Mouse (Mus musculus): ENCODE data around the gene Gm12695. TPM values are rescaled to one million over a fixed set of nuclear protein-coding genes. Genes with fewer than 3 reads are reported as not detected.

The Gm12695 gene
- total RNA-seq (2014; rRNA removed) (not detected in 2 replicates), polyA plus RNA-seq (2015; fragmentation: Nextera tagmentation; extraction: Ambion mirVana) (not detected in 2 replicates)

DNA sequence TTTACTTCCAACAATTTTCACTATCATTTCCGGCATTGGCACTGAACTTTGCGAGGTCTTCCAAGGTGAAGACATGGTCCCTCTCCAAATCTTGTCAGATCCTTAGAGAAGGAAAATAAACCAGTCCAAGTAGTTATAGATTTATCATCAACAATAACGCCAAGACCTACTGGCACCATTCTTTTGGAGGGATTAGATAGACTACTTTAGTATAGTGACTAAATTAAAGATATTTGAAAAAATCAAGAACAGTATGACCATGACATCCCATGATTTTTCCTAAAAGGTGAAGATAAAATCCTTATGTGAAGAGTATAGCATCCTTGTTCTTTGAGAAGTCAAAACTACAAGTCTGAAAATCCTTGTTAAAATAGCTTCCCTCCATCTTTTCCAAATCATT, at the start of gene Gm12695:
Gm12695 (minus strand) TSS at position 101 of the 400 bp plus-strand sequence.
- no peak within 1 kb of the TSS for H3K27ac ChIP-seq (ENCODE audit: low read depth, low read length)
- H3K4me3 ChIP-seq (ENCODE audit: low read depth, low read length), result no peak within 1 kb of the TSS
- no peak within 1 kb of the TSS for H3K9ac ChIP-seq (replicated peaks; ENCODE audit: low read length, poor library complexity, severe bottlenecking)
- H3K4me1 ChIP-seq (ENCODE audit: insufficient read depth, low read length), result no peaks in the 10 kb centered on the region
- H3K4me2 ChIP-seq (ENCODE audit: low read depth, low read length, poor library complexity, severe bottlenecking), result no peak within 1 kb of the TSS
- ATAC-seq (ENCODE audit: low FRiP score), result no peak
- H3K27me3 ChIP-seq (ENCODE audit: insufficient read depth, low read length), result no peaks in the 10 kb centered on the region
- H3K36me3 ChIP-seq (ENCODE audit: insufficient read depth, low read length), result no peaks in the 10 kb centered on the region
- WGBS, result 93% methylated on average over 3 of the region's 3 CpGs
- DNase-seq (ENCODE audit: low spot score), result no peak
- no peaks in the 10 kb centered on the region for H3K9me3 ChIP-seq (ENCODE audit: low read length)
- no peak for TF ChIP-seq CTCF (IDR thresholded peaks at IDR 0.05)

DNA sequence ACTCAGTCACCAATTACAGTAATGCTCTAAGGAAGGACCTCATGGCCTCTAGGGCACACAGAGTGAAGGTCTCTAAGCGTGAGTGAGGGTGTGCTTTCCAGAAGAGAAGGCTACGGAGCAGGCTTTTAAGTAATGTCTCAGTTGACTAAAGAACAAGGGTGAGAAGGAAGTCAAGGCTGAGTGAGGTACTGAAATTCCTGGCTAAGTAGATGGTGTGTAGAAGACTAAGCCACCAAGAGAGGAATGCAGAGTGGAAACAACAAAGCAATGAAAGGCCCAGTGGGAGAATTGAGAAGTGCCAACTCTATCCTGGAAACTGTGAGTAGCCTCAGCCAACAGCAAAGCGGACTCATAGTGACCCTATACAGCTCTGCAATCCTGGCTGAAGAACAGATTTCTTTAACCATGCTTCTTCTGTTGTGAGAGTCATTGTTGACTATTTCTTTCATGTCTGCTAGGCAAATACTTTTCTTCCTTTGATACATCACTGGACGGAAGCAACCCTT, 40.6 kb upstream of the Gm12695 start:
- Histone ChIP-seq H3K4me2 (ENCODE audit: low read depth, low read length, poor library complexity, severe bottlenecking) (no peak overlapping the region), H3K4me1 (ENCODE audit: insufficient read depth, low read length) (no peaks in the 10 kb centered on the region), H3K9me3 (ENCODE audit: low read length) (no peaks in the 10 kb centered on the region), H3K9ac (replicated peaks; ENCODE audit: low read length, poor library complexity, severe bottlenecking) (no peak overlapping the region), H3K27ac (ENCODE audit: low read depth, low read length) (no peak overlapping the region), H3K27me3 (ENCODE audit: insufficient read depth, low read length) (no peaks in the 10 kb centered on the region), H3K36me3 (ENCODE audit: insufficient read depth, low read length) (no peaks in the 10 kb centered on the region), H3K4me3 (ENCODE audit: low read depth, low read length) (no peak overlapping the region)
- ATAC-seq (ENCODE audit: low FRiP score) (no peak), DNase-seq (ENCODE audit: low spot score) (no peak)
- WGBS, result 84% methylated on average over 4 of the region's 4 CpGs
- no peak for TF ChIP-seq CTCF (IDR thresholded peaks at IDR 0.05)

DNA sequence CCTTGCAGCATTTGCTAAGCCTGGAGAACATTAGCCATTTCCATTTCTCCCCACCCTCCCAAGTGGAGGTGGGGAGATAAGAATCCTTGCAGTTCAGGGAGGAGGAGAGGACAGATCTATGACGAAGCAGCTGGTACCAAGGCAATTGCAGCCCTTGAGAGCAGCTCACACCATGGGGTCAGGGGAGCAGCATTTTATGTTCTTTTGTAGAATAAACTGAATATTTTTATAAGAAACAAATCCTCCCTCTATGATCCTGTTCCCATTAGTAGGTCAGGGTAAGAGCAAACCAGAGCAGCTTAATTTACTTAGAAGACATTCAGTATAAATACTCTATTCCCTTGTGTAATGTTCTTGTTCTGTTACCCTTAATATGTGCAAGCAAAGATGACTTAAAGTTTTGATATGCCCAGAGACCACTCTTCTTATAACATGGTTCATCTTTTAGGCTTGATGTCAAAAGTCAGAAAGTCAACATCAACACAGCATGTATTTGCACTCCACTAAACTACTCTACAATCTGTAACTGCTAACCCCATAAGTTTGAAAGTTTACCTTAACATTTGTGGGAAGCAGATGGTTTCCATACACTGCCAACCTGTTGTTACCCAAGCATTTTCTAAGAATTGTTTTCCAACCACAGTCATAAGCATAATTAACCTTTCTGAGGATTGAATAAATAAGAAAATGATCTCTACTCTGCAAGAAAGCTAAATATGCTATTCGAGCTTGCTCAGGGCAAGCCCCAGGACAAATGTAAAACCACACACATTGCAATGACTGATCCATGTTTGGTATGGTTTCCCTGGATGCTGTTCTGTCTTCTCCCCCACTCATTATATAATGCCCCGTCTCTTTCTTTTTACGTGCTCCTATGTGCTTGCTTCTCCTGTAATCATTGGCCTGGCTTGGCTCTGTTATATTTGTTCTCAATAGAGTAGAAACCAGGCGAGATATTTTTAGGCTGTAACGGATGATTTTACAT, 22.1 kb upstream of the Gm12695 start:
- no peaks in the 10 kb centered on the region for H3K27me3 ChIP-seq (ENCODE audit: insufficient read depth, low read length)
- 83% methylated on average over 6 of the region's 6 CpGs for WGBS
- no peak overlapping the region for H3K27ac ChIP-seq (ENCODE audit: low read depth, low read length)
- H3K9ac ChIP-seq (replicated peaks; ENCODE audit: low read length, poor library complexity, severe bottlenecking), result no peak overlapping the region
- DNase-seq (ENCODE audit: low spot score) (no peak), ATAC-seq (ENCODE audit: low FRiP score) (no peak)
- no peak for TF ChIP-seq CTCF (IDR thresholded peaks at IDR 0.05)
- H3K4me2 ChIP-seq (ENCODE audit: low read depth, low read length, poor library complexity, severe bottlenecking), result no peak overlapping the region
- H3K9me3 ChIP-seq (ENCODE audit: low read length), result no peaks in the 10 kb centered on the region
- H3K4me1 ChIP-seq (ENCODE audit: insufficient read depth, low read length), result no peaks in the 10 kb centered on the region
- no peaks in the 10 kb centered on the region for H3K36me3 ChIP-seq (ENCODE audit: insufficient read depth, low read length)
- no peak overlapping the region for H3K4me3 ChIP-seq (ENCODE audit: low read depth, low read length)

DNA sequence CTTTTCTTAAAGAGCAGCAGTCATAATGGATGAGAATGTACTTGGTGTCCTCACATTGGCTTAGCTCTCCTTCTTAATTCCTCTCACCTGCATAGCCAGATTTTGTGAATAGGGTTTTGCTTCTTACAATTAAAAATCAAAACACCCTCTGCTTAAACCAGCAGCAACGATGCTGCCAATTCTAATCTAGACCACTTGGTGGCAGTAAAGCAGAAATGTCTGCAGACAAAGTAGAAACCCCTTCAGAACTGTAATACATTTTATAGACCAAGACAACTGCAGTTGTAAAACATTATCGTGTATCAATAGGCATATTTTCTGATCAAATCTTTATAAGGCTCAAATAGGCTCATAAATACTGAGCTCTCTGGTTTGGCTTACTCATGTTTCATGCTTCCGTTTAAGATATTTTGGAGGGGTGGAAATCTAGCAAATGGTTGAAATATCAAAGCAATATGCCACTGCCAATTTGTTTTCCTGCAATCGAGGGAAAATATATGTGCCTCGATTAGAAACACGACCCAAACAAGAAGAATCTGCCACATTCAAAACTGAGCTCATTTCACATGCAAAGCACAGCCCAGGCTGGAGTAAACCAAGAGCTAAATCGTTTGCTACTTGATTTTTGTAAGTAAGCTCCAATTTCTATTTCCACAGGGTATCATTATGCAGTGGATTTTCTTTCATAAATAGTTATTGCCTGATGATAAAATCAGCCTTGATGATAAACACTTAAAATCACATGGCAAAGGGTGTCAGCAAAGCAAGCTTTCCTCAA, 14.6 kb upstream of the Gm12695 start:
- TF ChIP-seq CTCF (IDR thresholded peaks at IDR 0.05), result peak; percentile 83
- no peak overlapping the region for H3K27ac ChIP-seq (ENCODE audit: low read depth, low read length)
- no peaks in the 10 kb centered on the region for H3K9me3 ChIP-seq (ENCODE audit: low read length)
- WGBS, result 27% methylated on average over 7 of the region's 7 CpGs
- H3K4me3 ChIP-seq (ENCODE audit: low read depth, low read length), result no peak overlapping the region
- H3K4me1 ChIP-seq (ENCODE audit: insufficient read depth, low read length), result no peaks in the 10 kb centered on the region
- no peak for ATAC-seq (ENCODE audit: low FRiP score)
- no peaks in the 10 kb centered on the region for H3K36me3 ChIP-seq (ENCODE audit: insufficient read depth, low read length)
- no peak overlapping the region for H3K4me2 ChIP-seq (ENCODE audit: low read depth, low read length, poor library complexity, severe bottlenecking)
- H3K9ac ChIP-seq (replicated peaks; ENCODE audit: low read length, poor library complexity, severe bottlenecking), result no peak overlapping the region
- no peaks in the 10 kb centered on the region for H3K27me3 ChIP-seq (ENCODE audit: insufficient read depth, low read length)
- DNase-seq (ENCODE audit: low spot score), result peak; percentile 82

DNA sequence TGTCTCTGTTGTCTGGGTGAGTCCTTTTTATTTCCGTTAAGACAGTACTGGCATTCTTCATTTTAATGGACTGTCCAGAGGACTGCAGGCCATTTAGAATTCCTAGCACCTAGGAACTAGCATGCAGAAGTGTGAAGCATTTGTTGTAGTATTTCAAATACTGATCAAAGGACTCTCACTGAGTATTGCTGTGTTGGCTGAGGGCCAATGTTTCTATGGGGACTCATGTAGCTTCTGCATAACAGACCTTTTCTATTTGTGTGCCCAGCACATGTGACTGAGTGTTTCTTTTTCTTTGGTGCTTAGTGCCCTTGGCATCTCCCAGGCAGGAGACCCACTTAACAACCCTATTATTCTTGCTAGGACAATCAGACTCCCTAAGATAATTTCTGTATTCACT, 12.6 kb upstream of the Gm12695 start:
- no peaks in the 10 kb centered on the region for H3K27me3 ChIP-seq (ENCODE audit: insufficient read depth, low read length)
- peak; percentile 89 for DNase-seq (ENCODE audit: low spot score)
- ATAC-seq (ENCODE audit: low FRiP score), result peak; percentile 73

More for the DNA sequence above, 12.6 kb upstream of the Gm12695 start:
- H3K27ac ChIP-seq (ENCODE audit: low read depth, low read length), result no peak overlapping the region
- no peaks in the 10 kb centered on the region for H3K4me1 ChIP-seq (ENCODE audit: insufficient read depth, low read length)
- H3K36me3 ChIP-seq (ENCODE audit: insufficient read depth, low read length), result no peaks in the 10 kb centered on the region
- no peak overlapping the region for H3K4me2 ChIP-seq (ENCODE audit: low read depth, low read length, poor library complexity, severe bottlenecking)
- no peak for TF ChIP-seq CTCF (IDR thresholded peaks at IDR 0.05)
- H3K9ac ChIP-seq (replicated peaks; ENCODE audit: low read length, poor library complexity, severe bottlenecking), result no peak overlapping the region
- no peaks in the 10 kb centered on the region for H3K9me3 ChIP-seq (ENCODE audit: low read length)
- WGBS, result 35% methylated on average over 1 of the region's 1 CpGs
- no peak overlapping the region for H3K4me3 ChIP-seq (ENCODE audit: low read depth, low read length)

Measured in midbrain, postnatal 0 days (tissue).